Mouse (Mus musculus) embryonic fibroblast, embryonic 13.5 days (primary cell): ENCODE data around the gene Sae1.

Experiments
- CTCF ChIP-seq: IDR thresholded peaks from 2 replicates; pipeline ENCODE4 v1.5.1; 2011; ENCODE audit warnings: mild to moderate bottlenecking, control low read depth, low read length, moderate library complexity, borderline replicate concordance; ENCODE audit not compliant: insufficient read depth
- POLR2A ChIP-seq: IDR thresholded peaks from 2 replicates; pipeline ENCODE4 v1.6.1; 2011; ENCODE audit warnings: low read depth, mild to moderate bottlenecking, control low read depth, low read length, moderate library complexity

- TF ChIP-seq POLR2A (peak; percentile 49), CTCF (no peak)
Observed at GRCm38 (mm10) chr7:16405073-16405455, 17.5 kb upstream of the Sae1 start.
